Mouse (Mus musculus): ENCODE results near the gene Slc16a12.

DNA sequence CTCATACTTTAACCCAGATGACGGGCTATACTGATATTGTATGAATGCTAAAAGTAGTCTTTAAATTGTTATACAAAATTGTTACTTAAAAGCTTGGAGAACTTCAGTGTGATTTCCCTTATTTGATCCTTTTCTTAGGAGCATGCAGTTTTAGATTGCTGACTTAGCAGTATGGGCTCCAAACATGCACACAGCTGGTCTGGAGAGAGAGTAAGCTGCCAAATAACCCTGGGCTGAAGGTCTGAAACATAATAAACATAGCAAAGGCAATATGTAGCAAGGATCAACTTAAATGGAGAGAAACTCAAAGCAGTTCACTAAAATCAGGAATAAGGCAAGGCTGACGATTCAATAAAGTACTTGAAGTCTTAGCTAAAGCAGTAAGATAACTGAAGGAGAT lies 35.4 kb upstream of the Slc16a12 start:
- no peak for TF ChIP-seq CTCF (IDR thresholded peaks at IDR 0.05; ENCODE audit: low read depth)
- no peak for TF ChIP-seq EP300 (optimal IDR thresholded peaks at IDR 0.05)

All from stomach, postnatal 0 days (tissue).